Mouse (Mus musculus) ovary, postnatal 10 days (tissue): ENCODE data around the gene Klf7.
"Not testable (repeated sequence)": the region's sequence is repeated elsewhere in the genome, so short reads cannot be mapped to it uniquely, and the experiment has no call there.

Source experiments
- DNase-seq: peaks from one replicate; pipeline ENCODE4 v3.0.0; 2022; ENCODE audit warnings: low spot score

Gene Klf7

GRCm38 (mm10) chr1:64121559-64122465 lies at the start of gene Klf7:
TSS of gene Klf7 (minus strand) at chr1:64122282.
- peak; percentile 98 for DNase-seq

DNA sequence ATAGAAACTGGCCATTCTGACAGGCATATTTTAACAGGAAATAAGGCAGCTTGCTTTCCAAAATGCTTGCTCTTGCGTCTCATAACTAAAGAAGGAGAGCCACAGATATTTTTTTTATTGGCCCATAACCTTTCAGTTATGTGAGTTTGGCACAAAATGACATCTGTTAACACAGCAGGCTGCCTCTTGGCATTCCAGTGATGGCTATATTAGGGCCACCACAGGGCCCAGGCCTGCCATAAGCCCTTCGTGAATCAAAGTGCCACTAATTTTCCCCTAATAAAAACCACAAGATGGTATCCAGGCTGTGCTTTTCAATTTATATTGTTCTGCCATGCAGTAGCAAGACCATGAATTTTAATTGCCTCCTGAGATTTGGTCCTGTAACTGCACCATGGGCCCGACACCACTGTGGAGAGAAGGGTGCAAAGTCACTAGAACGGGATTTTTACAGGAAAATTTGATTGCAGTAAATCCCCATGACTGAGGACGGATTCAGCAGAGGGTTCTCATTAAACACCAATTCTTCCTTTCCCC lies 42.5 kb upstream of the Klf7 start:
- DNase-seq, result no peak

- DNase-seq, result no peak
These were observed 36.7 kb upstream of the Klf7 start for GRCm38 (mm10) chr1:64158766-64159165.

- no peak for DNase-seq
These were observed 27.1 kb upstream of the Klf7 start for GRCm38 (mm10) chr1:64149185-64149584.

GRCm38 (mm10) chr1:64142691-64143445 lies 20.8 kb upstream of the Klf7 start:
- no peak for DNase-seq

DNA sequence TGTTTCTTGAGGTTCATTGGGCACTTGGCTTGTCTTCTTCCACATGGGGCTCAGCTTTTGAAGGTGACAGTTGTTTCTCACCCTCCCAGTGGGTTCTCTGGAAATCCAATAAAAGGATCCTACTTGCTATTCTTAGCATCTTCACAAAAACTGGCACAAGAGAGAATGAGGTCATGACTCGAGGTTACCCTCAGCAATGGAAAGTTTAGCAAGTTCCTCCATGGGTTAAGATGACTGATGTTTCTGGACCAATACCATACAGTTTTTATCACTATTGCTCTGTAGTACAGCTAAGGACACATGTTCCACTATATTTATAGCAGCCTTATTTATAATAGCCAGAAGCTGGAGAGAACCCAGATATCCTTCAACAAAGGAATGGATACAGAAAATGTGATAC lies 12.4 kb upstream of the Klf7 start:
- no peak for DNase-seq

GRCm38 (mm10) chr1:64126822-64127221 lies 4.7 kb upstream of the Klf7 start:
- no peak for DNase-seq

DNA sequence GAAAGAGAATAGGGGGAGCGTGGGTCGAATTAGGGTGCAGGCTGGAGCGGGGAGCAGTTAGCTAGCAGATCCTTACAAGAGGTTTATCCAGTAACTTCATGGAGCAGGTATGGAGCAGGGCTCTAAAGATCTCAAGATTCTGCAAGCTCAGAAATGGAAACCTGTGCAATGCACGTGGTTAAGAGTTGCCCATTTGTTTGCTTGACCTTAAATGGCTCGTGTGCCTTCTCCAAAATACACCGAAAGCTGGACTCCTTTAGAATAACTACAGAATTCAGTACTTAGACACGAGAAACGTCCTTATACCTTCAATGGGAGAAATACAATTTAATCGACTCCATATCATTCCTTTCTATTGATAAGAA lies 366 bp upstream of the Klf7 start:
- no peak for DNase-seq

- peak; percentile 44 for DNase-seq
These were observed 1.1 kb downstream of the Klf7 start for GRCm38 (mm10) chr1:64120811-64121515.

DNA sequence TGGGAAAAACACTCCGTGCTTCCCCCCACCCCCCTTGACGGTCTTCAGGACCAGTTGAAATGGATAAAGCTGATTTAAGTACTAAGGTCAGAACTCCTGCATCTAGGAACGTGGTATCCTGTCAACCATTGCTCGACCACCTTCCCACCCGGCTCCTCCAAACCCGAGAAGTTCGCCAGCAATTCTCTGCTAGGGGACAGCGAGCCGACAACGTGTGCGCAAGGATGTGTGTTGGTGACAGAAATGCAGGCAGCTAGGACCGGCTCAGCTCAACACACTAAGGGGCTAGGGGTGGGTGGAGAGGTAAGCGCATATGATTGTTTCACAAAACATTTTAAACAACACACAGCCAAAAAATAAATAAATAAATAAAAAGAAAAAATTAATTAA lies 1.7 kb downstream of the Klf7 start:
- DNase-seq, result no peak

GRCm38 (mm10) chr1:64119851-64120250 lies 2.2 kb downstream of the Klf7 start:
- peak; percentile 19 for DNase-seq

GRCm38 (mm10) chr1:64119358-64119794 lies 2.7 kb downstream of the Klf7 start:
- DNase-seq, result no peak

GRCm38 (mm10) chr1:64118285-64119170 lies 3.6 kb downstream of the Klf7 start:
- DNase-seq, result no peak

DNA sequence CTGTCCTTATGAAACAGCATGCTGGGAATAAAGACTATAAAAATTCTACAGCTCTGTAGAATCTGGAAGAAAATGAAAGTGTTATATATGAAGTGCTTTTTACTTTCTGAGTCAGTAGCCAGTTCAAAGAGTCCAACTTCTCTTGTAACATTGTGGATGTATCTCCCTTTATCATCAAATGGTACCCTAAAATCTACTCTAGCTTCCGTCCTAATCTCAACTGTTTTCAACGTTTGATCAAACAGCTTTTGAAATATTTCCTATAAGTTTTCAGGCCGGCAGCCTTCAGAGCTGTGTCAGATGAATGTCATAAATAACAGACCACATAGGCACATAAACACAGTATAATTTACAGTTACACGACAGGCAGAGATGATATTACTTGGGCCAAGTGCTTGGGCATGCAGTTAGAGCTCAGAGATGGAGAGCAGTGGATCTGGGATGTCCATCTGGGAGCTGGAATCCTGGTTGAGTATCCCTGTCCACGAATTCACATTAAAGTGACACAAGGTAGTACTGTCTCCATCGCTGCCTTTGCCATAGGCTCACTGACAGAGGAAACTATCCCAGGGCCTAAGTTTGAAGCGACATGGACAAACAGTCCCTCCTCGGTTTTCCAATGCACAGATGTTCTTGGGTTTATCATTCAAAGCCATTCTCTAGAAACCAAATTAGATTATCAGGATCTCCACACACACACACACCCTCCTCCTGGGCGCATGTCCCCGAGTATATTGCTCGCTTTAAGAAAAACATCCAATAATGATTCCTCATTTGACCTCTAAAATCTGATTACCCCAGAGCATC lies 4.4 kb downstream of the Klf7 start:
- no peak for DNase-seq

- DNase-seq, result no peak
These were observed 5.2 kb downstream of the Klf7 start for GRCm38 (mm10) chr1:64116746-64117455.

GRCm38 (mm10) chr1:64114579-64114978 lies 7.5 kb downstream of the Klf7 start:
- DNase-seq, result no peak

DNA sequence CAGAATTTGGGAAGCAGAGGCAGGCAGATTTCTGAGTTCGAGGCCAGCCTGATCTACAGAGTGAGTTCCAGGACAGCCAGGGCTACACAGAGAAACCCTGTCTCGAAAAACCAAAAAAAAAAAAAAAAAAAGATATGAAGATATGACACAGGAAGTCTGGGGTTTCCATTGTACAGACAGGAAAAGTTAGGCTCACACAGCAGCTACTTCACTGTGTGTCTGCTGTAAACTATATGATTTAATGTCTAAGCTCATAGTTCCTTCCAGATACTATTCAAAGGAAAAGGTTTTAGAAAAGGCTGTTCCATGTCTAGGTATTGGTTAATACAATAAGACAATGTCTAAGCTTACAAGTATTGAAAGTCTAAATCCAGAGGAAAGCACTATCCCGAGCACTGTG lies 13.4 kb downstream of the Klf7 start:
- DNase-seq, result not testable (repeated sequence)

GRCm38 (mm10) chr1:64107526-64107925 lies 14.6 kb downstream of the Klf7 start:
- DNase-seq, result no peak

DNA sequence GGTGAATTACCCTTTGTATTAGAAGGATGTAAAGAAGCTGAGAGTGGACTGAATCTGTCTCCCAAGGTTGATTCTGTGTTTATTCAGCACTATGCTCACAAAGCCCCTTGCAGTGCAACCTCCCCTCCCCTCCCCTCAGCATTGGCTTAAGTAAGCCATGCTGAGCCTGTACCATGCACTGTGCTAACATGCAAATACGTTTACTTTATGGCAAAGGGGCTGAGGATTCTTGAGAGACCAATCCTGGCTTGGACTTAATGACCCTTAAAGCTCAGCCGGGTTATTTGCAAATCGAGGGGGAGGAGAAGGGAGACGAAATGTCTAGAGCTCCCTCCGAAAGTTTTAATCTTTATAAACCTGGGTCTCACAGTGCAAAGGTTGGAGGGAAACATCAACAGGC lies 16.0 kb downstream of the Klf7 start:
- no peak for DNase-seq

GRCm38 (mm10) chr1:64105181-64105646 lies 16.9 kb downstream of the Klf7 start:
- no peak for DNase-seq
